Mouse (Mus musculus): Measurements from ENCODE around the gene B3gntl1. TPM values are rescaled to one million over a fixed set of nuclear protein-coding genes. Genes with fewer than 3 reads are reported as not detected.
A peak's percentile ranks its signal among the peaks of the same experiment; 100 is the strongest.

Gene B3gntl1
- total RNA-seq, 2 experiments from 2014 or later: 6.5 to 7.4 TPM

DNA sequence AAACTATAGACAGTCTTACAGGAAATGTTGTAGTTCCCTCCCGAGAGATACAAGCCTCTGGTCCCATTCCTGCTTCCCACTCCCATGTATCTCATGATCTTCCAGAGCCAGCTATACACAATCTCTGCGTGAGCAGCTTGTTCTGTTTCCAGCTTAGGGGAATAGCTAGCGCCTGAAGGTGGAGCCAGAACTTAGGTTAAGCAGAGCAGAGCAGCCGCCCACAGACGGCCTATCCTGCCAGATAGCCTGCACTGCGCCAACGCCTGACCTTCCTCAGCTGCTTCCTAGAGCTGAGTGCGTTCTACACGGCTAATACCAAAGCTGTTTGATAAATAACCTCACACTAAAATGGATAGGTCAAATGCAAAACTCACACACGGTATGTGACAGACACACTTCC, 23.1 kb downstream of the B3gntl1 start:
- DNase-seq (ENCODE audit: low spot score in 2 of 2): peak; percentile 26 to 74

DNA sequence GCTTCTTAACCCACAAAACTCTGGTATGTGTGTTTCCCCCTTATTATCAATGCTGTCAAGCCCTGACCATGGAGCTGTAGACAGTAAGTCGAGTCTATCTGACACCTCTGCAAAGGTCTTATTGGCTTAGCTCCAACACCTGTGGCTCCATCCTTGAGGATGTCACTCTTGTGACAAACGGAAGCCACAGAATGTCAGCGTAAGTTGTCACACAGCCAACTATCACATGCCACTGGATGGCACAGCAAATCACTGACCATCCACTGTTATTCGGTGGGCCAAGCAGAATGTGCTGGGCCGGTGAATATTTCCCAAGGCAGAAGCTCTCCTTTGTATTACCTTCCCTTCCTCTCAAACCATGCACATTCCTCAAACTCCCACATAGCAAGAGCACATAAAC, 24.8 kb downstream of the B3gntl1 start:
- DNase-seq (ENCODE audit: low spot score in 2 of 2): no peak

DNA sequence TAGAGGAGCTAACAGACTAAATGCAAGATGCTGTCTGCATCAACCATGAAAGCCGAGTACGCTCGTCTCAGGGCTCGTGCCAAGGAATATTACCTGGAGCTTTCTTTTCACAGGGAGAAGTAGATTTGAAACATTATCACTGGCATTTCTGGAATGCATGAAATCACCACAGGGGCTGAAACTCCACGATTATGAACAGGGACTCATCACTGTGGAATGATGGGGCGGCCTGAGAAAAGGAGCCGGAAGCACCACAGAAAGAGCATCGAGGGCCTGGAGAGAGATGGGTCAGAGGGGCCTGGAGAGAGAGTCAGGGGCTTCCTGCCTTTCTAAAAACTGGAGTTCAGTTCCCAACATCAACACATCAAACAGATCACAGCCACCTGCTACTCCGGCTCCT, 25.6 kb downstream of the B3gntl1 start:
- DNase-seq (ENCODE audit: low spot score in 2 of 2): no peak

DNA sequence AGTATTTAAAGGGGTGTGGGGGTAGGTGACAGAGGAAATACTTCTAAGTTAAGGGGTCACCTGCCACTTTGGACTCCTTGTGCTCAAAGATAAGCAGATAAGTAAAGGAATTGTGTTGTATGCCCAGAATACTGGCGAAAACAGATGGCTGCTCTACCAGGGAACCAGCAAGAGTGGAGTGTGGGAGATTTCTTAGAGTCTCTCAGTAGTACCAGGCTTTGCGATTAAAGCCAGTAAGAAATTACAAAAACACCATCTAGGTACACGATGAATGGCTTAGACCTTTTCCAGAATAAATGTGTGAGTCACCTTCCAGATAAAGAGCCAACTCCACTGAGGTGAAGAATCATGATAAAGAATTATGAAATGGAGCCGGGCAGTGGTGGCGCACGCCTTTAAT, 27.6 kb downstream of the B3gntl1 start:
- DNase-seq (ENCODE audit: low spot score in 2 of 2): no peak

DNA sequence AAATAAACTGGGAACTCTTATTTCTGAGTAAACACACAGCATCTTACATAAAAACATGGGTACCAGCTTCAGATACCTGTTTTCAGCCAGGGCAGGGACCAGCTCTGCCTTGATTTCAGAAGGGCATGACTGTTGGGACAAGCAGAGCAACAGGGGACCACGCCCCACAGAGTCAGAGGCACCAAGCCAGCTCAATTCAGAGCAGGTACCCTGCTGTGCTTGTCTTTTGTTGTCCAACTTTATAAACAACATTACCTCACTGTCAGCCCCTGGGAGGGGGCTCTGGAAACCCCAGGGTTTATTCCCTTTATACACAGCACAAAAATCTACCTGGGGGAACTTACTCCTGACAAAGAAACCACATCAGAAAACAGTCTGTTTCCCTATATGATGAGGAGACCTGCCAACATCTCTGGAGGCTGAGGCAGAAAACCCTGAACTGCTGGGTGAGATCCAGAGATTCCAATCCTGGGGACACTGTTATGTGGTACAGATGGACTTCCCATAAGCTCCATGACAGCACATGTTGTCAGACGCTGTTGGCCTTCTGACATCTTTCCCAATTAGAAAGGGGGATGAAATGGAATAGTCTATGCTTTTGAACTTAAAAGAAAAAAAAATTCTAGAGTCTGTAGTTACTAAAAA, 31.3 kb downstream of the B3gntl1 start:
- no peak for DNase-seq (ENCODE audit: low spot score in 2 of 2)

DNA sequence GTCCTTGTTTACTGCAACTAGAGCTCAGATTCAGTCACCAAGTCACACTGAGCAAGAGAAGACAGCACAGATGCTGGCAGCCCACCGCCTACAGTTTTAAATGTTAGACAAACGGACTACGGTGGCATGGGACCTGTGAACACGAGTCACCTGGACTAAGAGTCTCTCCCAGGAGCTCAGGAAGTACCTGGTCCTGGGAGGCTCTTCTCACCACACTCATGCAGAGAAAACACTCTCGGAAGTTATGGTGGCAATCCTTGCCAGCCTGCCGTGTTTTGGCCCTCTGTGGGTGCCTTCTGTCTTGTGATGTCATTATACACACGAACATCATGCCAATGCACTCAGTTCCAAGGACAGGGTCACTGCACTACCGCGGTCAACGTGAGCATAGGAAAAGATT, 36.3 kb downstream of the B3gntl1 start:
- DNase-seq (ENCODE audit: low spot score in 2 of 2): no peak

DNA sequence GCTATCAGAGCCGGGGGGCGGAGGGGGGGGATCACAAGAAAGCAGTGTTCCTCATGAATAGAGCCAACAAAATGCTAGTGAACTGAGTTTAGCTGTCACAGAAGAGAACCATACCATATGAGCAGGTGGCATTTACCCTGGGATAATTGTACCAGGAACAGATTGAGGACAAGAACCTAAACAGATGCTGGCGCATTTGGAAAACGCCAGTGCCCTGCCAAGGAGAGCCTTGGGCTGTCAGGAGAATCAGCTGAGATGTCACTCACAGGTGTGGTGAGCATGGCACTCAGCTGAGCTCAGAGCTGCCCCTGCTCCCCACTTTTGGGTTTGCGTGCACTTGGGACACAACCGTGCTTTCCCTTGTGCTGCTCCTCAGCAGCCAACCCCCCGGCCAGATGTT, 41.5 kb downstream of the B3gntl1 start:
- DNase-seq (ENCODE audit: low spot score in 2 of 2): peak in 1 of 2 experiments; percentile 30

DNA sequence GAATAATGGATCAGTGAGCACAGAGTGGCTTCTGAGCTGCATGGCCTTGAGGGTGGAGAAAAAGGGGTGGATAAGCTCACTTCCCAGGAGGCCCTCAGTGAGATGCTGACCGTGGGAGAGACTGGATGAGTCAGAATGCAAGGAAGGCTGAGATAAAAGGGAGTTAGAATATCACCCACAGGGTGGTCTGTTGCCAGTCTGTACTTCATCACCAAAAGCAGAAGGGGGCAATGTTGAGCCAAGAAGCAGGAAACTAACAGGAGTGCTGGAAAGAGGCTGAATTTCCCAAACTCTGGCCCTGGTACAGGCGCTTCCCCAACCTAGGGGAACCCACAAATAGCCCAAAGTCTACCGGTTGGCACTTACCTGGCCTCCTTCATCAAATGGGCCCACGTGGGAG, 42.5 kb downstream of the B3gntl1 start:
- DNase-seq (ENCODE audit: low spot score in 2 of 2): peak in 1 of 2 experiments; percentile 32

DNA sequence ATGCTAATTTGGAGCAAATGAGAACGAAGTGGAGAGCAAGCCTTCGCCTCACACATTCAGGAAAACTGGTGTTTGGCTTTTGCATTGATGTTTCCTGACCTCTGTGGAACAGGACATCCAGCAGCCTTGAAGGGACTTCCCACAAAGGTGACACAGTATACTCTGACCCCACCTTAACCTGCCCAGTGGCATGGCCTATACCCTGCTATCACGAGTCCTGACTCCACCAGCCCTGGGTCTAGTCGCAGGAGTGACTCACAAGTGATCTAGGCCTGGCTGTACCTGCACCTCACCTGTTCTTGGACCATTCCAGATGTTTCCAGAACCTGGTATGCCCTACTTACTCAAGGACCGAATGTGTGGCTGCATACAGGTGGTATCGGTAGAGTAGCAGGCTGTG, 43.4 kb downstream of the B3gntl1 start:
- DNase-seq (ENCODE audit: low spot score in 2 of 2): no peak

DNA sequence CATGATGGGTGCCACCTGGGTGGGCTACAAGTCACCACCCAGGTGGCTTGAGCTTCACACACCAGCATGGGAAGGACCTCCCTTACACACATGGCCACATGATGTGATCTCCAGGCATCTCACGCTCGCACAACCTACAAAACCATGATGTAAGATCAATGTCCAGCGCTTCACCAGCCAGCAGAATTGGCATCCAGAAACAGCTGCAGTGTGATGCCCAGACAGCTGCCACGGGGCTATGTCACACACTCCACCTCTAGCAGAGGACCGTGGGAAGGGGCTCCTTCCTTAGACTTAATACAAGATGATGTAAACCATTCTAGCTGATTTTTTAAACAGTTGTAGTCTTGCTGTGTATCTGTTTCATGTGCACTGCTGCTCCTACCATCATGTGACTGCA, 45.4 kb downstream of the B3gntl1 start:
- no peak for DNase-seq (ENCODE audit: low spot score in 2 of 2)

DNA sequence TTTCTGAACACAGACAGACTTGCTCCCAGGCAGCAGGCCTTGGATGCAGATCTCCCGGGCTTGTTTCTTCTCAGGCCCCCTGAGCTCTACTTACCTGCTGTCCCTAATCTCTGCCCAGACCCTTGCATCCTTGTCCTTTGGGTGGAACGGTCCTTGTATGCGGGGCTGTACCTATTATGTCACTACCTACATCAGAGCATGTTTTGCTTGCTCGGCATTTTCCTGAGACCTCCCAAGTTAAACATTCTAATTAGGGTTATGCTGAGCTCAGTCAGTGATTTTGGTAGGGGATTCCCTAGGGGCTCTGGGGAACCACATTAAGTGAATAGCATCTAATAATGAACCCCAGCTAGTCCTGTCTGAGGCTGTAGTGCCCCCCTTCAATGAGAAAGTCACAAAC, 47.9 kb downstream of the B3gntl1 start:
- no peak for DNase-seq (ENCODE audit: low spot score in 2 of 2)

DNA sequence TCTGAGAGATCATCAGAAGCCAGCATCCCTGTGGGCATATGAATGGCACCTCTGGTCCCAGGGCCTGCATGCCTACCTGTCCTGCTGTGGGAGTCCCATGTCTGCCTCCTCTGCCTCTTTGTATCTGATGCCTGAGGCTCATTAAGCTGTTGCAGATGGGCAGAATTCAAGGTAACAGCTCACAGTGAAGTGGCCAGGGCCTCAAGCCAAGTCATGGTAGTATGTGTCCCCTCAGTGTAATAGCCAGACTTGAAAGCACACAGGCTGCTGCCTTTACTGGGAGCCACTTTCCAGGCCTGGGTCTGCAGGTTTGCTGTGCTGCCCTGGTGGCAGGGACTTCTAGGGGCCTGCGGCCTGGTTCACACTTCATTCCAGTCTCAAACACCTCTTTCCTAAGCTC, 55.6 kb downstream of the B3gntl1 start:
- DNase-seq (ENCODE audit: low spot score in 2 of 2): no peak

DNA sequence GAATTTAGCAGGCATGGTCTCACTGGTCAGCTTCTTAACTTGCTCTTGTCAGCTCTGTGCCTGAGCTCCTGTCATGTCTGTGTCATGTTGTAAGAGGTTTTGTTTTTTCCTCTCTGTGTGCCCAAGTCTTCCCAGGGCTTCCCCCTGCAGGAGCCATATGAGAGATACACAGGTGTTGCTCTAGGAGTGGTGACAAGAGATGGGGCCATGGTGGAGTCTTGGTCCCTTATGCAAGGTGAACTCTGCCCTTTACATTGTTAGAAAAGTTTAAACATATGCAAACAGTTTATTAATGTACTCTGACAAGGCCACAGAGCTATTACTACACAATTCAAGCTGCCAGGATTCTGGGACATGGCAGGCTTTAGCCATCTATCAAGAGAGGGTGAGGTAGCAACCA, 56.5 kb downstream of the B3gntl1 start:
- no peak for DNase-seq (ENCODE audit: low spot score in 2 of 2)

DNA sequence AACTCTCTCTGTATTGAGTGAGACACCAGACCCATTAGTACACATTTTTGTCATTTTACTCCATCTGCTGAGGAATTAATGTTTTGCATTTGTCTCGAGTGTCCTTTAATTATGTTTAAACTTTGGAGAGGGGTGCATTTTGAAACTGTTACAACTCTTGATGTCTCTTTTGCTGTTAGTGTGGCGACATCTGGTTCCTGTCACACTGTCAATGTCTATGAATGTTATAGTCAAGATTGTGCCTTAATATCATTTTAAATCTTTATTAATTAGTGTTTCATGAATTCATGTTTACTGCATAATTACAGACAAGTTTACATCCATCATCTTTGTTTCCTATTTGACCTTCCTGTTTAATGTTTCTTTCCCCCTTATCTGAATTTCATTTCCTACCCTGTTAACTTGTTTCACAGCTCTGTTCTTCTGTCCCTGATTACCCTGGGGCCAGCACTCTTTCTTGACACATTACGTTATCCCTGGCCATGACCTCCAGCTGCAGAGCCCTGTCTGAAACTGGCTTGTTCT, 56.9 kb downstream of the B3gntl1 start:
- no peak for DNase-seq (ENCODE audit: low spot score in 2 of 2)

DNA sequence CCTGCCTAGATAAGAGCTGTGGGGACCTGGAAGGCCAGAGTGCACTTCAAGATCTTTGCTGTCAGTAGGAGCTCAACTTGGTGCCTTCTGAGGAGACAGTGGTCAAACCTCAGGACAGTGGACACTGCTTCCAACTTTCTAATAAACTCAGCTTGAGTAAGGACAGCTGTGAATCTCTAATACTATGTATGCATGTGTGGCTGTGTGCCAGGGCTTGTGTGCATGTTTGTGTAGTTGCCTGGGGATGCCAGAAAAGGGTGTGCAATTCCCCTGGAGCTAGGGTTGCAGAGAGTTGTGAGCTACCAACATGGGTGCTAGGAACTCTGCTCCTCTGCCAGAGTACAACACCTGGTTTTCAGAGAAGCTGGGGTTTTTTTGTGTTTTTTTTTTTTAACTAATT, 62.0 kb downstream of the B3gntl1 start:
- no peak for DNase-seq (ENCODE audit: low spot score in 2 of 2)

DNA sequence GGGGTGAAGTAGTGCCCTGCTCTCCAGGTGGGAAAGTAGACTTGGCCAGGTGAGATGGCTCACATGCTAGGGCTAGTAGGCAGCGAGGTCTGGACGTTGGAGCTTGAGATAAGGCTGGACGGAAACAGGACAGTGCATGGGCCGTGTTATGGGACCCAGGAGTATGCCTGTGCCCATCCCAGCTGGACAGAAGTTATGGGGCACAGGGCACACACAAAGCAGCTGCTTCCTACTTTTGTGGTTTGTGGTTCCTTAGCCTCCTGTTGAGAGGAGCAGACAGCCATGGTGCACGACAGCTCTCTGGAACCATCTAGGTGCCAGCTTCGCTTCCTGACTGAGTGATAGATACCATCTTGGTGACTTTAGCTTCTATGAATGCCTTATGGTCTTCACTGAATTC, 67.3 kb downstream of the B3gntl1 start:
- DNase-seq (ENCODE audit: low spot score in 2 of 2): no peak

DNA sequence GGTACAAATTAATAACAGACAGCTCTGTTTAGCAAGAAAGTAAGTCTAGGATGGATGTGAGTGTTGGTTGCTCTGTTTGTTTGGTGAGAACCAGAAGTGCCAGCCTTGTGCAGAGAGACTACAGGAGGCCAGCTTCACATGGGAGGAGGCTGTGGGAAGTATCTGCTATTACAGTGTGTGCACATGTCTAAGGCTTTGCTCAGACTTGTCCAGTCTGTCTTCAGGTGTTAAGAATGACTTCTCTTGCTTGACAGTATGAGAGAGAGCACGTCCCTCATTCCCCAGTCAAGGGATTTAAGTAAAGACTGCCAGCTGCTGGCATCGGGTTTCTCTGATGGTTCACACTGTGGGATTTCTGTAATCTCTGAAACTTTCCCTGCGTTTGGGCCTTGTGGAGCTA, 71.5 kb downstream of the B3gntl1 start:
- DNase-seq (ENCODE audit: low spot score in 2 of 2): no peak

DNA sequence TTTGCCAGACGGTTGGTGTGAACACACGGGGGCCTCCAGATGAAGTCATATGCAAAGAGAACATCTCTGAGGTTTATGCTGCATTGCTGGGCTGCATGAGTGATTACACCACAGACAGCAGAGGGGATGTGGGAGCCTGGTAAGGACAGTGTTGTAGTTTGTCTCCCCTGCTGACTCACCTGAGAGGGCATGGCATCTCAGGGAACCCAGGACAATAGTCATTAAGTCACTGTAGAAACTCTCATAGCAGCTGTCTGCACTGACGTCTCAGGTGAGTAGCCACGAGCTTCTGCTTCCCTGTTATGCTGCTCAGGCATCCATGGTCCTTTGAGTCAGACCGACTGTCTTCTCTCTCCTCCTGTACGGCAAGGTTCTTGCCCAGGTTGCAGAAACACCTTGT, 75.7 kb downstream of the B3gntl1 start:
- no peak for DNase-seq (ENCODE audit: low spot score in 2 of 2)

DNA sequence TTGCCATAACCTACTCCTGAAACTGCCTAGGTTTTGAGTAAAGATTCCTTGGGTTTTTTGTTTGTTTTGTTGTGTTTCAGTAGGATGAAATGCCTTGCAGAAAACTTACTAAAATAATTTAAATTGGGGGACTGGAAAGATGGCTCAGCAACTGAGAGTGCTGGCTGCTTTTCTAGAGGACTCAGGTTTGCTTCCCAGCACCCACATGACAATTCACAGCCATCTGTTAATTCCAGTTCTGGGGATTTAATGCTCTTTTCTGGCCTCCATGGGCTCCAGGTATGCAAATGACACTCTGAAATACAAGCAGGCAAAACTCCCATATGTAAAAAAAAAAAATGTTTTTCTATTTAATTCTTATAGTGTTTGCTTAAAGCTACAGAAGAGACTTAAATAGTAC, 91.1 kb downstream of the B3gntl1 start:
- peak in 1 of 2 experiments; percentile 10 for DNase-seq (ENCODE audit: low spot score in 2 of 2)
